Mouse (Mus musculus) ES-E14 (cell line): Measurements from ENCODE around the gene Gm17606.

Experiments used
- CHD2 ChIP-seq: IDR thresholded peaks from 2 replicates; pipeline ENCODE4 v1.6.1; 2014; ENCODE audit warnings: mild to moderate bottlenecking, low read depth, low read length, inconsistent platforms
- HCFC1 ChIP-seq: IDR thresholded peaks from 2 replicates; pipeline ENCODE4 v1.6.1; 2012; ENCODE audit warnings: low read length, inconsistent platforms, borderline replicate concordance; ENCODE audit not compliant: insufficient read depth
- MAFK ChIP-seq: IDR thresholded peaks from 2 replicates; pipeline ENCODE4 v1.6.1; 2014; ENCODE audit warnings: mild to moderate bottlenecking, low read depth, low read length, inconsistent platforms; ENCODE audit not compliant: insufficient read depth

- TF ChIP-seq HCFC1 (no peak), CHD2 (0 out of 2 replicates have a peak, but pooled peaks have one; percentile 49), MAFK (no peak)
Observed at GRCm38 (mm10) chr14:54594055-54594454, 46.7 kb upstream of the Gm17606 start.
